Mouse (Mus musculus): ENCODE results near the gene Myo15.

DNA sequence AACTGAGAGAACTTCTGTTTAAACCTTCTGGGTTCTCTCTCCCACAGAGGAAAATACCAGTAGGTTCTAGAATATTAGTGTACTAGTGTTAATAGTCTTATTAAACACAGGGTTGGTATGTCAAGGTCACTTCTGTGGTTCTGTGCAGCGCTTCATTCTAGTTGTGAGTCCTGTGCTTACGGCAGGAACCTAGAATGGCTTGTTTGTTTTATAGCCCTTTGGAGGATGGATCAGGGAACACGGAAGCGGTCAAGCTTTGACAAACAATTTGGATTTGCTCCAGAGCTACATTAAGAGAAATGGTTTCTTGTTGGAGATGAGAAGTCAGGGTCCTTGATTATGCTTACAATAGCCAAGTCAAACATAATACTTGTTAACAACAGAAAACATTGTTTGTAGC is 76.3 kb downstream of the Myo15 start:
- TF ChIP-seq CTCF (IDR thresholded peaks at IDR 0.05; ENCODE audit: low read depth) (no peak), EP300 (IDR thresholded peaks at IDR 0.05; ENCODE audit: low read depth) (no peak)
